Mouse (Mus musculus): ENCODE data around the gene Gm20661. TPM values are rescaled to one million over a fixed set of nuclear protein-coding genes. Genes with fewer than 3 reads are reported as not detected.

Gm20661 gene
- polyA plus RNA-seq, 1 experiment from 2014 or later: 5.5 TPM

GRCm38 (mm10) chr9:107963700-107964099, 19.2 kb upstream of the Gm20661 start:
- H3K4me1 ChIP-seq (ENCODE audit: control insufficient read depth, insufficient read depth, low read length): no peaks in the 10 kb centered on the region
- no peak overlapping the region for H3K27ac ChIP-seq (ENCODE audit: low read depth, low read length)
- peak; percentile 72 for ATAC-seq (ENCODE audit: low FRiP score, low TSS enrichment)
- no peaks in the 10 kb centered on the region for H3K9me3 ChIP-seq (ENCODE audit: control insufficient read depth, low read length)
- H3K27me3 ChIP-seq (ENCODE audit: control insufficient read depth, insufficient read depth, low read length): no peaks in the 10 kb centered on the region
- H3K9ac ChIP-seq (ENCODE audit: low read depth, low read length): no peak overlapping the region
- 25% methylated on average over 5 of the region's 5 CpGs for WGBS
- no peak overlapping the region for H3K4me2 ChIP-seq (replicated peaks; ENCODE audit: low read depth, low read length)
- H3K4me3 ChIP-seq (ENCODE audit: low read length): no peak overlapping the region
- peaks cover 51% of the 10 kb centered on the region for H3K36me3 ChIP-seq (ENCODE audit: control insufficient read depth, insufficient read depth, low read length)

GRCm38 (mm10) chr9:107964681-107965080, 18.2 kb upstream of the Gm20661 start:
- Histone ChIP-seq H3K4me2 (replicated peaks; ENCODE audit: low read depth, low read length) (no peak overlapping the region), H3K4me1 (ENCODE audit: control insufficient read depth, insufficient read depth, low read length) (no peaks in the 10 kb centered on the region), H3K4me3 (ENCODE audit: low read length) (no peak overlapping the region), H3K27ac (ENCODE audit: low read depth, low read length) (no peak overlapping the region), H3K27me3 (ENCODE audit: control insufficient read depth, insufficient read depth, low read length) (no peaks in the 10 kb centered on the region), H3K36me3 (ENCODE audit: control insufficient read depth, insufficient read depth, low read length) (peaks cover 45% of the 10 kb centered on the region), H3K9me3 (ENCODE audit: control insufficient read depth, low read length) (no peaks in the 10 kb centered on the region), H3K9ac (ENCODE audit: low read depth, low read length) (no peak overlapping the region)
- no peak for ATAC-seq (ENCODE audit: low FRiP score, low TSS enrichment)
- WGBS: 96% methylated on average over 9 of the region's 9 CpGs

GRCm38 (mm10) chr9:107966676-107967075, 16.2 kb upstream of the Gm20661 start:
- 83% methylated on average over 10 of the region's 10 CpGs for WGBS
- H3K27me3 ChIP-seq (ENCODE audit: control insufficient read depth, insufficient read depth, low read length): no peaks in the 10 kb centered on the region
- no peak for ATAC-seq (ENCODE audit: low FRiP score, low TSS enrichment)
- H3K9ac ChIP-seq (ENCODE audit: low read depth, low read length): no peak overlapping the region
- no peaks in the 10 kb centered on the region for H3K4me1 ChIP-seq (ENCODE audit: control insufficient read depth, insufficient read depth, low read length)
- H3K4me3 ChIP-seq (ENCODE audit: low read length): no peak overlapping the region
- peaks cover 43% of the 10 kb centered on the region for H3K36me3 ChIP-seq (ENCODE audit: control insufficient read depth, insufficient read depth, low read length)
- no peak overlapping the region for H3K27ac ChIP-seq (ENCODE audit: low read depth, low read length)
- no peak overlapping the region for H3K4me2 ChIP-seq (replicated peaks; ENCODE audit: low read depth, low read length)
- H3K9me3 ChIP-seq (ENCODE audit: control insufficient read depth, low read length): no peaks in the 10 kb centered on the region

DNA sequence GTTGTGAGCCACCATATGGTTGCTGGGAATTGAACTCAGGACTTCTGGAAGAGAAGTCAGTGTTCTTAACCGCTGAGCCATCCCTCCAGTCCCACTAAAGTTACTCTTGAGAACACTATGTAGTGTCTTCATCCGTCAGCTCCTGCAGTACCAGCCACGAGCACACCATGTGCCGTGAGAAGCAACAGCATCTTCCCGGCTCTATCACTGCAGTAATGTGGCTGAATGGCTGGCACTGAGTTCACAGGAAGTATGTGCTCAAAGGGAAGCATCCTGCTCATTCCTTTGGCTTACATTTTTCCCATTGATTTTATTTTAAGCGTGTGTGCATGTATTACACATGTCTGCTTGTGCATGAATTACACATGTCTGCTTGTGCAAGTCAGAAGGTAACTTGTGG, 15.4 kb upstream of the Gm20661 start:
- WGBS: 89% methylated on average over 6 of the region's 6 CpGs
- Histone ChIP-seq H3K27me3 (ENCODE audit: control insufficient read depth, insufficient read depth, low read length) (no peaks in the 10 kb centered on the region), H3K4me3 (ENCODE audit: low read length) (no peak overlapping the region), H3K4me1 (ENCODE audit: control insufficient read depth, insufficient read depth, low read length) (no peaks in the 10 kb centered on the region), H3K27ac (ENCODE audit: low read depth, low read length) (no peak overlapping the region), H3K4me2 (replicated peaks; ENCODE audit: low read depth, low read length) (no peak overlapping the region), H3K9me3 (ENCODE audit: control insufficient read depth, low read length) (no peaks in the 10 kb centered on the region), H3K9ac (ENCODE audit: low read depth, low read length) (no peak overlapping the region), H3K36me3 (ENCODE audit: control insufficient read depth, insufficient read depth, low read length) (peaks cover 40% of the 10 kb centered on the region)
- ATAC-seq (ENCODE audit: low FRiP score, low TSS enrichment): no peak

GRCm38 (mm10) chr9:107968531-107968930, 14.3 kb upstream of the Gm20661 start:
- ATAC-seq (ENCODE audit: low FRiP score, low TSS enrichment): no peak
- no peaks in the 10 kb centered on the region for H3K4me1 ChIP-seq (ENCODE audit: control insufficient read depth, insufficient read depth, low read length)

GRCm38 (mm10) chr9:107970311-107970710, 12.5 kb upstream of the Gm20661 start:
- Histone ChIP-seq H3K4me3 (ENCODE audit: low read length) (no peak overlapping the region), H3K4me2 (replicated peaks; ENCODE audit: low read depth, low read length) (no peak overlapping the region), H3K27me3 (ENCODE audit: control insufficient read depth, insufficient read depth, low read length) (no peaks in the 10 kb centered on the region), H3K36me3 (ENCODE audit: control insufficient read depth, insufficient read depth, low read length) (peaks cover 25% of the 10 kb centered on the region), H3K9ac (ENCODE audit: low read depth, low read length) (no peak overlapping the region), H3K27ac (ENCODE audit: low read depth, low read length) (no peak overlapping the region), H3K9me3 (ENCODE audit: control insufficient read depth, low read length) (no peaks in the 10 kb centered on the region), H3K4me1 (ENCODE audit: control insufficient read depth, insufficient read depth, low read length) (no peaks in the 10 kb centered on the region)
- WGBS: 90% methylated on average over 5 of the region's 5 CpGs
- ATAC-seq (ENCODE audit: low FRiP score, low TSS enrichment): no peak

More at GRCm38 (mm10) chr9:107968531-107968930, 14.3 kb upstream of the Gm20661 start:
- Histone ChIP-seq H3K36me3 (ENCODE audit: control insufficient read depth, insufficient read depth, low read length) (peaks cover 34% of the 10 kb centered on the region), H3K4me3 (ENCODE audit: low read length) (no peak overlapping the region), H3K27me3 (ENCODE audit: control insufficient read depth, insufficient read depth, low read length) (no peaks in the 10 kb centered on the region), H3K9me3 (ENCODE audit: control insufficient read depth, low read length) (no peaks in the 10 kb centered on the region), H3K9ac (ENCODE audit: low read depth, low read length) (no peak overlapping the region), H3K27ac (ENCODE audit: low read depth, low read length) (no peak overlapping the region), H3K4me2 (replicated peaks; ENCODE audit: low read depth, low read length) (no peak overlapping the region)
- 89% methylated on average over 7 of the region's 7 CpGs for WGBS

DNA sequence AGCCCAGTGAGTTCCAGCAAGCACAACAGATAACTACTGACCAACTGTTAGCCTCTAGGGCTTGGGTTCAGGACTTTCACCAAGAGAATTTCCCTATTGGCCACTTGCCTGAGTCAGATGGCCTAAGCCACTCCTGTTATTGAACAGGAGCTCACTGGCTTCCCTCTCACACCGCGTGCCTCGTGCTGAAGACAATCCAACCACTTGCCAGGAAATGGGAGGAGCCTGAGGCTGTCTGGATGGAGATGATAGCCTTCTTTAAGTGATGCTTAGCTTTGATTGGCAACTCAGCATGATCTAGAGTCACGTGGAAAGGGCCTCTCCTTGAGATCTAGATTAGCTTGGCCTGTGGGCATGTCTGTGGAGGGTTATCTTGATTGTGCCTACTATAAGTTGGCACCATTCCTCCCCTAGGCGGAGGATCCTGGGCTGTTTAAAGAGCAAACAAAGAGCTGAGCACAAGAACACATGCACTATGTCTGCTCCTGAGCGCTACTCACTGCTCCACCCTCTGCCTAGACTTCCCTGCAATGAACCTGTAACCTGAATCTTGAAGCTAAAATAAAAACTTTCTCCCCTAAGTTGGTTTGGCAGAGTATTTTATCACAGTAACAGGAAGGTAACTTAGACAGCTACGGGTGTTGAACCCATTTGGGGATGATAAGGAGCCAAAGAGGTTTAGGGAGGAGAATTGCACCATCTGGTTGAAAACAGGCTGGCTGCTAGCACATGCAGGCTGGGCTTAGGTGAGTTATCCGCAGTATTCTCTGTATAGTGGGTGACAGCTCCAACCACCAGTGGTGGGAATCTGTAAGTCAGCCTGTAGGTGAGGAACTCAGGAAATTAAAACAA, 10.9 kb upstream of the Gm20661 start:
- H3K27me3 ChIP-seq (ENCODE audit: control insufficient read depth, insufficient read depth, low read length): no peaks in the 10 kb centered on the region
- ATAC-seq (ENCODE audit: low FRiP score, low TSS enrichment): no peak
- WGBS: 67% methylated on average over 8 of the region's 8 CpGs

GRCm38 (mm10) chr9:107974491-107975171, 8.2 kb upstream of the Gm20661 start:
- Histone ChIP-seq H3K4me1 (ENCODE audit: control insufficient read depth, insufficient read depth, low read length) (peaks cover 4% of the 10 kb centered on the region; the same call in 1 of the 2 replicates), H3K9ac (ENCODE audit: low read depth, low read length) (no peak overlapping the region), H3K4me3 (ENCODE audit: low read length) (no peak overlapping the region), H3K9me3 (ENCODE audit: control insufficient read depth, low read length) (no peaks in the 10 kb centered on the region), H3K27me3 (ENCODE audit: control insufficient read depth, insufficient read depth, low read length) (no peaks in the 10 kb centered on the region), H3K27ac (ENCODE audit: low read depth, low read length) (no peak overlapping the region), H3K4me2 (replicated peaks; ENCODE audit: low read depth, low read length) (no peak overlapping the region), H3K36me3 (ENCODE audit: control insufficient read depth, insufficient read depth, low read length) (peaks cover 17% of the 10 kb centered on the region; the same call in 1 of the 2 replicates)
- 80% methylated on average over 10 of the region's 10 CpGs for WGBS
- no peak for ATAC-seq (ENCODE audit: low FRiP score, low TSS enrichment)

More for the DNA sequence above, 10.9 kb upstream of the Gm20661 start:
- H3K27ac ChIP-seq (ENCODE audit: low read depth, low read length): no peak overlapping the region
- H3K9me3 ChIP-seq (ENCODE audit: control insufficient read depth, low read length): no peaks in the 10 kb centered on the region
- peaks cover 4% of the 10 kb centered on the region; the same call in 1 of the 2 replicates for H3K4me1 ChIP-seq (ENCODE audit: control insufficient read depth, insufficient read depth, low read length)
- no peak overlapping the region for H3K9ac ChIP-seq (ENCODE audit: low read depth, low read length)
- H3K4me2 ChIP-seq (replicated peaks; ENCODE audit: low read depth, low read length): no peak overlapping the region
- no peak overlapping the region for H3K4me3 ChIP-seq (ENCODE audit: low read length)
- peaks cover 25% of the 10 kb centered on the region for H3K36me3 ChIP-seq (ENCODE audit: control insufficient read depth, insufficient read depth, low read length)

Measured in kidney, embryonic 14.5 days (tissue).